Mouse (Mus musculus): ENCODE results near the gene Wnt10b.

Gene Wnt10b

DNA sequence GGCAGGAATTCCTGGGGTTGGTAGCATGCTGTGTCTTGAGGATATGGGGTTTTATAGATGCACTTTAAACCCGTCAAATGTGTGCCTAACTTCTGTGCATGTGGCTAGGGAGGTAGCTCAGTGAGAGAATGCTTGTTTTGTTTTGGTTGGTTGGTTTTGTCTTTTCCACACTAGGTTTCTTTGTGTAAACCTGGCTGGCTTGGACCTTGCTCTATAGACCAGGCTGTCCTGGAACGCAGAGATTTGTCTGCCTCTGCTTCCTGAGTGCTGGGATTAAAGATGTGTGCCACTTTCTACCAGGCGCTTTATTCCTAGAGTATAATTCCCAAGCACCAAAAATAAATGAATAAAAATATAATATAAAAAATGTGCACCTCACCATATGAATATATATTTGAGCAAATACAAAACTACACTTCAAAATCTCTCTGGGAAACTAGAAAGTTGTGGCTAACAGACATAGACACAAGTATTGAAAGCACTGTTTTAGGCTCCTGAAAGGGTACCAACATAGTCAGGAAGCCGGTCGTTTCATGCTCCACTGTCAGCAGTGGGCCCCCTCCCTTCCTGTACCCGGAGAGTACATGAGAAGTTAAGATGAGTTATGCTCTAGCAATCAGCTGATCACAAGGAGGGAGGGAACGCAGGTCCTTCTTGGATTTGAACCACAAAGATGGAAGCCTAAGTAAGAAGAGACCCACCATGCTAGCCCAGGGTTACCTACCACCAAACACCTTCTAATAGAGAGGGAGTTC is 48.0 kb downstream of the Wnt10b start:
- DNase-seq (ENCODE audit: low spot score) = no peak

DNA sequence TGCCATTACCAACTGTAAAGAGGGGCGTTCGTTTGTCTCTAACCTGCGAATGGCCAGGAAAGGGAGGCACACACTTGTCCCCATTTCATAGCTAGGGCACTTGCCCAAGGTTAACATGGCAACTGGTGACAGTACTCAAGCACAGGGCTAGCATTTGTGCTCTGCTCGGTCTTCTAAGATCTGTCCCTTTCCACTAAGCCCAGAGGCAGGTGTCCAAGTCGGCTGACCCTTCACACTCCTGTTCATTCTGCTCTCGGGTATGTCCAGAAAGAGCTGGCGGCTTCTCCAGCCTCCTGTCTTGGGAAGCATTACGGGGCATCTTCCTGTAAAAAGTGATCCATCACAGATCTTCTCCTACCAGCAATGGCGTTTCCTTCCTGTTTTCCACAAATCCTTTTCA is 49.6 kb downstream of the Wnt10b start:
- DNase-seq (ENCODE audit: low spot score) = peak; percentile 18

DNA sequence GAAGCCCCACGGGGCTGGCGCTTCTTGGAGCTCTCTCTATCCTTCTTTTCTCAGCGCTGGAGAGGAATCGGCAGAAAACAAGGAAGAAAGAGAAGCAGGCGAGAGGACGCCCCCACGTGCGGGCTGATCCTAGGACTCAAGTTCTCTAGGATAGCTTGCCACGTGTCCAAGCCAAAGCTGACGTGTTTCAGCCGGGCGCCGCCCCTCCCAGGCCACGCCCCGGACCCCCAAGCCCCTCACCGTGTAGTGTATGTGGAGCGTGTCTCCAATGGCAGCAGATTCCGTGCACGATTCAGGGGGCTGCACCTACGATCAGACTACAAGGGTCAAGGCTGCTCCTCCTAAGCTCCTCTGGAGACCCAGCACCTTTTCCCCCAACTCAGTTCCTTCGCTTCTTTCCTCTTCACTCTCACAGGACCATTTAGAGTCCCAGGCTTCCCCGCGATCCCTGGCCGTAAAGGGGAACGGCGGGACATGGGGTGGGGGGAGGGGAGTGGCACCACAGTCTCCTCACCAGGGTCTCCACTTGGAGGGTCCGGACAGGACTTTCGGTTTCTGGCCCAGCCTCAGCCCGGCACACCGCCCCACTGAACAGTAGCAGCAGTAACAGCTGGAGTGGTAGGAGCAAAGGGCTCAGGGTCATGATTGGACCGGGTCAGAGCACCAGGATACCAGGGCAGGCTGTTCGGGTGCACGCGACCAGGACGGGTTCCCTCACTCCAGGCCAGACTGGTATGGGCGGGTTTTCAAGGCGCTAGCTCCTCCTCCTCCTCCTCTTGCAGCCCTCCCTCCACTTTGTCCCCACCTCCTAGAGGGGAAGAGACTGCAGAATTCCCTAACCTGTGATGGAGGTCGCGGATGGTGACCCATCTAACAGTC is 50.3 kb downstream of the Wnt10b start, which contains the start of gene Fkbp11:
Gene Fkbp11, minus strand, starts transcription at position 756 of the 879 bp plus-strand sequence.
- peak; percentile 52 for DNase-seq (ENCODE audit: low spot score)

DNA sequence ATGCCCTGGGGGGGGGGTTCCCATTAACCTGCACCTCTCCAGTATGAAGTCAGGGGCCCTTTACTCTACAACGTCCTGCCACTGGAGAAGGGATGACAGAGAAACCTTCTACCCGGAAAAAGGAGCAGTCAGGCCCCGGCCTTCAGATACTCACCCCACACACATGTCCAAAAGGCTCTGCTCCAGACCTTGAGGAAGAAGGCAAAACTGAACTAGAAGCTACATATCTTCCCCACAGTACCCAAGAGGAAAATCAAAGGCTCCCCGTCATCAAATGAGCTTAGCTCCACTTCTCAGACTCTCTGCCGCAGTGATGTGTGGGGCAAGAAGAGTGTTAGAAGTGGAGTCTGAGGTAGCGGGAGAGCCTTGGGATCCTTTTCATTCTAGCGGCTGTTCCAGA is 51.2 kb downstream of the Wnt10b start:
- DNase-seq (ENCODE audit: low spot score) = no peak

DNA sequence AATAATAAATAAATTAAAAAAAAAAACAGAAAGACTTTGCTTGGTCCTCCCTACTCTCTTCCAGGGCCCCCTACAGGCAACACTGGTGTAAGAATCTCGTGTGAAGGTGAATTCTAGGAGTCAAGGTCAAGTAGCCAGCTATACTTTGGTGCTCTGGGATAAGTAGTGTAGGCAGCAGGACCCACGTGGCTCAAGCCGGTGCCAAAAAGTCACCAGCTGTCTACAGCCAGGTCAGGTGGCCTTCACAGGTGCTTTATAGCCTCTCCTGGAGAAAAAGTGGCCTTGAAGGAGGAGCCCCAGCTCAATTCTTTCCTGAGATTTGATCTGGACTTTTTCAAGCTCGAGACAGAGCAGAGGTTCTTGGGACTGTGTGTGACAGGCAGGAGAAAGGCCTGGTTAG is 51.9 kb downstream of the Wnt10b start:
- no peak for DNase-seq (ENCODE audit: low spot score)

DNA sequence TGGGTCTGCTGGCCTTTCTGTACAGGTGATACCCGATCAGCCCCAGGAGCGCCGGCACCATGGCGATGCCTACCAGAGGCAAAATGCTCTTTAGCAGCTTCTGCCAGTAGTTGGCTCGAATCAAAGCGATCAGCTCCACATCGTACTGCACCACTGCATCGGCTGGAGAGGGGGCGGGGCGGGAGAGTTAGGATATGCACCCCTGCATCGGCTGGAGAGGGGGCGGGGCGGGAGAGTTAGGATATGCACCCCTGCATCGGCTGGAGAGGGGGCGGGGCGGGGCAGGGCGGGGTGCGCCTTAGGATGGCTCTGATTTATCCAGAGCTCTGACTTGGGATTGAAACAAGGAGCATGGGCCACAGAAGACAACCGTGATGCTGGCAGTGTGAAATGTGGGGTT is 53.5 kb downstream of the Wnt10b start:
- no peak for DNase-seq (ENCODE audit: low spot score)

DNA sequence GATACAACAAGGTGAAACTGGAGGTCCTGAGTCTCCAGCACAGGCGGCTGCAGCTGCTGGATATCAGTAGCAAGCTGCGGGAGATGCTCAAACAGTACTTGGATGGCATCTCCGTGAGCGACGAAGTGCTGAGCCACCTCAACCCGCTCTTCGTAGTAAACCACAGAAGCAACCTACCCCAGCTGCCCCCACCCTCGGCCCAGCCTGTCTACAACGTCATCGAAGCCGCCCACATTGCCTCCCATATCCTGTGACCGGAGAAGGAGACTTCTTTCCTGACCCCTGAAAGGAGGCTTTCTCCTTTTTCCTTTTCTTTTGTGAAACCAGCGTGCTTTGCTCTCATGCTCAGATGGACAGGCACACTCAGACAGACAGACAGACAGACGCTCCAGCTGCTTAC is 55.1 kb downstream of the Wnt10b start:
- no peak for DNase-seq (ENCODE audit: low spot score)

DNA sequence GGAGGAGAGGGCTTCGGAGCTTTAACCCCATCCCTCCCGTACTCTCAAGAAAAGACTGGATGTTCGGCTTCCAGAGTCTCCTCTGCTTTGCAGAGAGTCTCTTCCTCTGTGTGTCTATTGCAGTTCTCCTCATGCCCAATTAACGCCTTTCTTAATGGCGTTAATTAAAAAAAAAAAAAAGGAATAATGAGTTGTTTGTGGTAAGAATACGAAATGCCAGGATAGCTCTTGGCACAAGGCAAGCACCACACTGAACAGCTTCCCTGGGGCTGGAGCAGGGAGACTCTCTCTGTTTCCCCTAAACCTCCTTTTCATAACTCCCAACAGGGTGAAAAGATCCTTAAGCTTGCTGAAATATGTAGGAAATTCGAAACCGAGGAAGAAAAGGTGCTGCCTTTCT is 55.8 kb downstream of the Wnt10b start:
- no peak for DNase-seq (ENCODE audit: low spot score)
